Mouse (Mus musculus) olfactory bulb, adult 2 months (tissue): ENCODE measurements around the gene Traip.

Experiments
- CTCF ChIP-seq: fragments of 200-500 bp; IDR thresholded peaks from 2 replicates; pipeline ENCODE4 v1.5.1; 2012; ENCODE audit warnings: low read depth, mild to moderate bottlenecking, low read length, moderate library complexity; ENCODE audit not compliant: insufficient read depth
- POLR2A ChIP-seq: fragments of 200-500 bp; IDR thresholded peaks from 2 replicates; pipeline ENCODE4 v1.6.1; 2012; ENCODE audit warnings: mild to moderate bottlenecking, low read depth, low read length, moderate library complexity; ENCODE audit not compliant: insufficient read depth

- TF ChIP-seq CTCF (no peak), POLR2A (no peak)
These were observed 42.2 kb upstream of the Traip start for GRCm38 (mm10) chr9:107907801-107908120.
